Mouse (Mus musculus) B cell, adult 2 months (primary cell): ENCODE data around the gene Trio.

Experiments used
- DNase-seq, 2 experiments: peaks; one replicate each; pipeline ENCODE4 v3.0.0; 2022

Gene Trio

GRCm38 (mm10) chr15:27942148-27942847 lies 83.3 kb downstream of the Trio start:
- no peak for DNase-seq

- DNase-seq, result no peak
Measured at GRCm38 (mm10) chr15:27941441-27941840, 84.2 kb downstream of the Trio start.

GRCm38 (mm10) chr15:27941020-27941419 lies 84.6 kb downstream of the Trio start:
- DNase-seq, result no peak

GRCm38 (mm10) chr15:27940032-27940431 lies 85.6 kb downstream of the Trio start:
- DNase-seq, result no peak

- DNase-seq, result no peak
Measured at GRCm38 (mm10) chr15:27938886-27939285, 86.8 kb downstream of the Trio start.

DNA sequence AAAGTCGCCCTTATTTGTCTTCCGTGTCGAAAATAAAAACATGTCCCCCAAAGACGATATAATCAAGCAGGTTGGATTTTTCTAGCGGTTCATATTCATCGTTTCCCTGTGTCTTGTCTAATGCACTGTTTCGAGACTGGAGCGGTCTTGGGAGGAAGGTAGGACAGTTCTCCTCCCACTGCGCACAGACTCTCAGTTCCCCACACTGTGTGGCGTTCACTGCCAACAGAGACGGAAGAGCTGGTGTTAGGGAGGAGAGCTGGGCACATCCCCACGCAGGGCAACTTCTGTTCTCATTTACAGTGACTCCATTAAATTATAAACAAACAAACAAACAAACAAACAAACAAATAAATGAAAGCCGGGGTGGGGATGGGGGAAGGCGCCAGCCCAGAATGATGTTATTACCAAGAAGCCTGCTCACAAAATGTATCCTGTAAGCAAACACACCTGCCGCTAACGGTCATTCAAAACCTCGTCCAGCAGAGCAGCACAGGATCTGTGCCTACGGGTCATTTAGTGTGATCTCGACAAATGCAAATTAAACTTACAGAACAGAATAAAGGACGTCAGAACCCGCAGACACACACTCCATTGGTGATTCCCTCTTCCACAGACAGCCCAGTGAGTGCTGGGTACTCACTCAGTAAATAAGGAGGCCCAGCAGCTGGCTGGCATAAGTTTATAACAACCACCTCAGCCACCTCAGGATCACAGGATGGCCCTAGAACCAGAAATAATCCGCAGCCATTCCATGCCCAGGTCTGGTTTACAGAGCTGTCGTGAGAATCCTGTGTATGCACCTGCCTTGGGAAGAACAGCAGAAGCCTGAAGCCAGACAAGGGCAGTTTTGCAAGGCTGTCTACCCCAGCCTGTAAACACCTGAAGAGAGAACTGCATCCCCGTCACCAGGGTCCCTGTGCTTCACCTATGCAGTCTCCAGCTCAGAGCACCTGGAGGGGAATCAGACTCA lies 87.5 kb downstream of the Trio start:
- no peak for DNase-seq

- peak; percentile 14 to 22 for DNase-seq
Measured at GRCm38 (mm10) chr15:27937003-27937860, 88.4 kb downstream of the Trio start.

GRCm38 (mm10) chr15:27935772-27936746 lies 89.6 kb downstream of the Trio start:
- DNase-seq, result no peak

DNA sequence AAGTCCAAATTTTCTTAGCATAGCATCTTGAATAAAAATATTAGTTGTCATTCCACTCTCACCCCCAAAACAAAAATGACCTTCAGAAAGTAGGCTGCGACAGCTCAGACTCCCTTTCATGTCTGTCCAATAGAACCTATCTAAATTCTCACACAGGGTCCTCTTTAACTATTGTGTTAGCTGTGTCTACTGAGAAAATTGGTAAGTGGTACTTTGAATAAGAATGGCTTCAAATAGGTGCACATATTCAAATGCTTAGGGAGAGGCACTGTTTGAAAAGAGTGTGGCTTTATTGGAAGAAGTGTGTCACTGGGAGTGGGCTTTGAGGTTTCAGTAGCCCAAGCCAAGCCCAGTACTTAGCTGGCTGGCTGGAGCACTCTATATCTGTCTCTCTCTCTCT lies 92.4 kb downstream of the Trio start:
- DNase-seq, result no peak

GRCm38 (mm10) chr15:27931891-27932290 lies 93.8 kb downstream of the Trio start:
- DNase-seq, result no peak

- no peak for DNase-seq
Measured at GRCm38 (mm10) chr15:27931459-27931858, 94.2 kb downstream of the Trio start.

- no peak for DNase-seq
Measured at GRCm38 (mm10) chr15:27927614-27928013, 98.0 kb downstream of the Trio start.

- DNase-seq, result peak; percentile 58 to 65
Measured at GRCm38 (mm10) chr15:27926941-27927340, 98.7 kb downstream of the Trio start.

DNA sequence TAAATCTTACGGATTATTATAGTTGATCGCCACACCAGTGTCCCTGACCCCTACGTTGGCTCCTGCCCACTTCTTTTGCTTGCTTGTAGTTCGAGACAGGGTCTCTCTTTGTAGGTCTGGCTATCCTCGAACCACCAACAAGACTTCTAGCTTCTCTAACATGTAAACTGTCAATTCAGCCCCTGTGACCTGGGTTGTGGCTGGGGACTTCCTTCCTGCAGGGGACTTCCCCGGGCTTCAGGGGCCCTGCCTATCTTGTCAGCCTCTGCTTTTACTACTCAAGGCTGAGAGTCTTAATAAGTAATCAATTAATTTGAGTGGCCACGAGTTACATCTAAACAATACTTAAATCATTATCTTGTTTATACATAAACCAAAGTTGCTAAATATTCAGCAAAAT lies 99.2 kb downstream of the Trio start:
- peak; percentile 66 to 75 for DNase-seq

DNA sequence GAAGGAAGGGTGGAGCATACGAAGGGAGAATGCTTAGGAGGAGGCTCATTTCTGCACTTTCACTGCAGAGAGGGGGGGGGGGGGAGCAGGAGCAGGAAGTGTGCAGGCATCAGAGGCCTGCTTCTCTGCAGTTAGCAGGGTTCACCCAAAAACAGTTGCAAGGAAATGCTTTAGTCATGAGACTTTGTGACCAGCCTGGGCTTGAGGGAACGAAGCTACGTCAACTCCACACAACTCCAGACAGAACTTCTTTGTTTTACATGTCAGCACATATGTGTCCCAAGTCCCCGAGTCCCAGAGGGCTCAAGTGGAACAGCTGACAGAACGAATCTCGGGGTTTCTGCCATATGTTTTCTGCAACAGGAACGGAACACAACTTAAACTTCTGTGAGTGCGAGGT lies 99.8 kb downstream of the Trio start:
- DNase-seq, result peak; percentile 33 to 44

DNA sequence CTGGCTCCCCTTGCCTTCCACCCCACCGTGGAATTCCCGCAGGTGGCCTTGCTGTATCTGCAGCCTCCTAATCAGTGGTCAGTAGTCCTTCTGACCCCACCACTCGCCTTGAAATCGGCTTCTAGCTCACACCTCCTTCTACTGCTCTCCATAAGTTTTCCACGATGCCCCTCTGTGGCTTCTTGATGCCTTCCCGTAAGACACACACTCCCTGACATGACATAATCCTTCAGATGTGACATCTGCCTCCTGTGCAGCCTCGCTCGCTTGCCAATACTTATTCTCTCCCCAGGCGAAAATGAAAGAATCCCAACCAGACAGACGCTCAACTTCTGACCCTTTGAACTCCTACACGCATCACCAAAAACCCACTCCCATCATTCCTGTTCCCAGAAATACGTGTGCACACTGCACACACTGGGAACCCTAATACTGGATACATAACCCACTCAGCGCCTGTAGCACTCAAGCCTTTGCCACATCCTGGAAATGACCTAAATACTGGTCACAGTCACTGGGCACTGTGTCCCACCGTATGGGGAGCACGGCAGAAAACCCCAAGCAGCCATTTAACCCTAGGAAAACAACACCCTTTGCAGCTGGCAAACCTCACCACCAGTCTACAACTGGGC lies 100.5 kb downstream of the Trio start:
- DNase-seq, result no peak

DNA sequence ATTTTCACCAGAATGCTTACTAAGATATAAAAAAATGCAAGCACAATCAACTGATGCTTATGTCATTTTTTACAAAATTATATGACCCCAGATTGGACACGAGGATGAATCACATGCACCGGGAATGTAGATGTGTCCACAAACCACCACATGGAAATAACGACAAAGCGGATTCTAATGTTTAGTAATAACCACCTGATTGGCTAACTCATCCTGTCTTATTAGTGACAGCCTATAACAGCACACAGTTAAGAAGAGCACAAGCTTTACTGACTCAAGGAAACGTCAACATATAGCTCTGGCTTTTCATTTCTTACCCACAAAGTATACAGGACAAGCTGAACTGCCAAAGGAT lies 101.7 kb downstream of the Trio start:
- DNase-seq, result no peak

GRCm38 (mm10) chr15:27923280-27923986 lies 102.2 kb downstream of the Trio start:
- DNase-seq, result peak; percentile 72 to 75

GRCm38 (mm10) chr15:27920751-27921150 lies 104.9 kb downstream of the Trio start:
- no peak for DNase-seq

- peak; percentile 63 to 64 for DNase-seq
Measured at GRCm38 (mm10) chr15:27919540-27919939, 106.1 kb downstream of the Trio start.

DNA sequence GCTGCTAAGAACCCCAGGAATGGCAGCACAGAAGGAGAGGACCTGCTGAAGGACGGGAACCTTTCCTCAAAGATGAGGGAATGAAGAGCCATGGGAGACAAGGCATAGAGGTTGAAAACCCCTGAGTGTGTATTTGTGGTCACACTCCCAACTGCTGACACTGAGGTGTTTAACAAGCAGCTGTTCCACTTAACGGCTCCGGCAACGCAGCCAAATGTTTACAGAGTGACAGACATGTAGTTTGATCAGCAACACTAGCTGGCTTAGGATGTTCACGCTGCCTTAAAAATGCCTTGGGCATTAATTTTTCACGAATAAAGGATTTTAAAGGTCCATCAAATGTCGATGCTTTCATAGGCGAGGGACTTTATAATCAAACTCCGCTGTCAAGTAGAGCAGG lies 106.8 kb downstream of the Trio start:
- DNase-seq, result no peak
